Mouse (Mus musculus) liver, embryonic 14.5 days (tissue): ENCODE results near the gene Srsf1. TPM values are rescaled to one million over a fixed set of nuclear protein-coding genes. Genes with fewer than 3 reads are reported as not detected.

Experiments used
- ATAC-seq: fragments of 200-750 bp; cut with Nextera tagmentation; 2 replicates; pipeline ENCODE4 v1.8.0; 2017; ENCODE audit warnings: moderate number of reproducible peaks, mild to moderate bottlenecking, moderate library complexity; ENCODE audit not compliant: insufficient read depth
- DNase-seq, 3 experiments: peaks; one replicate each; pipeline ENCODE4 v3.0.0-alpha.2; 2012 to 2013; ENCODE audit warnings: low read depth in 3 of 3, low spot score in 3 of 3
- H3K27ac ChIP-seq: fragments of 300-500 bp; sonication (generic); 2 replicates; pipeline ENCODE4 v1.5.1; 2014; ENCODE audit warnings: moderate library complexity, mild to moderate bottlenecking, control low read depth, inconsistent platforms
- H3K27me3 ChIP-seq: fragments of 300-500 bp; sonication (generic); 2 replicates; pipeline ENCODE4 v1.6.1; 2014; ENCODE audit warnings: mild to moderate bottlenecking, low read length, moderate library complexity; ENCODE audit not compliant: control insufficient read depth, insufficient read depth
- H3K36me3 ChIP-seq: fragments of 300-500 bp; sonication (generic); replicated peaks from 2 replicates; pipeline ENCODE4 v1.6.1; 2014; ENCODE audit warnings: low read depth; ENCODE audit not compliant: control insufficient read depth, insufficient read depth
- H3K4me1 ChIP-seq, 2 experiments: fragments of 200-500 bp in 1 of 2; fragments of 300-500 bp in 1 of 2; sonication (generic) in 1 of 2; replicated peaks; 2 replicates each; pipeline ENCODE4 v1.6.1; 2012 to 2014; ENCODE audit warnings: antibody characterized with exemption in 1 of 2, inconsistent platforms in 1 of 2, low read length in 1 of 2; ENCODE audit not compliant: control insufficient read depth in 2 of 2, insufficient read depth in 2 of 2
- H3K4me2 ChIP-seq: fragments of 300-500 bp; sonication (generic); 2 replicates; pipeline ENCODE4 v1.6.1; 2014; ENCODE audit warnings: low read depth, mild to moderate bottlenecking, control low read depth, moderate library complexity
- H3K4me3 ChIP-seq, 2 experiments: fragments of 200-500 bp in 1 of 2; fragments of 300-500 bp in 1 of 2; sonication (generic) in 1 of 2; 2 replicates each; pipeline ENCODE4 v1.5.1; 2012 to 2014; ENCODE audit warnings: low read depth in 2 of 2, low read length in 2 of 2, mild to moderate bottlenecking in 2 of 2, control low read depth in 1 of 2, inconsistent platforms in 1 of 2, moderate library complexity in 1 of 2; ENCODE audit not compliant: insufficient read depth in 1 of 2
- H3K9ac ChIP-seq: fragments of 300-500 bp; sonication (generic); replicated peaks from 2 replicates; pipeline ENCODE4 v1.6.1; 2014; ENCODE audit warnings: mild to moderate bottlenecking, control low read depth, moderate library complexity
- H3K9me3 ChIP-seq: fragments of 300-500 bp; sonication (generic); 2 replicates; pipeline ENCODE4 v1.6.1; 2016; ENCODE audit warnings: low read length, mixed read lengths; ENCODE audit not compliant: control insufficient read depth
- CTCF ChIP-seq: IDR thresholded peaks from 2 replicates; pipeline ENCODE4 v1.5.1; 2016; ENCODE audit warnings: antibody characterized with exemption, low read depth, control low read depth
- EP300 ChIP-seq: IDR thresholded peaks from 2 replicates; pipeline ENCODE4 v1.6.1; 2016; ENCODE audit warnings: antibody characterized with exemption, low read depth
- WGBS: fragments of 180-500 bp; shearing (Covaris S2); extraction: QIAGEN DNeasy Blood & Tissue Kit; methylation state at CpG from one replicate; pipeline ENCODE4 v1.1.7; 2014; ENCODE audit not compliant: insufficient replicate concordance; 5-methylcytosine and 5-hydroxymethylcytosine counted together
- polyA plus RNA-seq, 2 experiments: library from polyadenylated mRNA; depleted of rRNA in 1 of 2; stranded (reverse) in 1 of 2; unstranded in 1 of 2; fragments of >200 nt; fragmentation: Nextera tagmentation in 1 of 2; extraction: Ambion mirVana in 1 of 2; gene quantifications; 2 replicates each; pipeline versions ENCODE4 v1.2.1 to v1.2.3; 2012 to 2014

Gene Srsf1
- 111 and 163 TPM in 2 replicates for polyA plus RNA-seq (2012; rRNA removed)
- 139 and 158 TPM in 2 replicates for polyA plus RNA-seq (2014; fragmentation: Nextera tagmentation; extraction: Ambion mirVana)

GRCm38 (mm10) chr11:88046944-88047794 lies at the start of gene Srsf1:
Gene Srsf1 (plus strand): TSS chr11:88047373.
- peak; percentile 87 for ATAC-seq
- H3K4me1 ChIP-seq: peaks cover 12 to 18% of the 10 kb centered on the region in 2 experiments
- peak; percentile 96 to 97 (median 96) for DNase-seq
- peaks cover 29% of the 10 kb centered on the region for H3K36me3 ChIP-seq
- H3K4me3 ChIP-seq: peak within 1 kb of the TSS; percentile 79 to 97
- peak within 1 kb of the TSS; percentile 88 for H3K27ac ChIP-seq
- peak within 1 kb of the TSS; percentile 100 for H3K9ac ChIP-seq
- peak within 1 kb of the TSS; percentile 90 for H3K4me2 ChIP-seq
- TF ChIP-seq CTCF: no peak
- peak; percentile 28 for TF ChIP-seq EP300
- WGBS: under 1% methylated on average over 60 of the region's 60 CpGs
- no peaks in the 10 kb centered on the region for H3K27me3 ChIP-seq
- no peaks in the 10 kb centered on the region for H3K9me3 ChIP-seq

GRCm38 (mm10) chr11:87999751-88000150 lies 47.4 kb upstream of the Srsf1 start:
- WGBS: 76% methylated on average over 5 of the region's 5 CpGs
- H3K4me3 ChIP-seq: no peak overlapping the region
- no peak overlapping the region for H3K27ac ChIP-seq
- no peak overlapping the region for H3K4me2 ChIP-seq
- H3K27me3 ChIP-seq: no peaks in the 10 kb centered on the region
- no peak for DNase-seq
- H3K36me3 ChIP-seq: no peaks in the 10 kb centered on the region
- no peak overlapping the region for H3K9ac ChIP-seq
- TF ChIP-seq CTCF (peak; percentile 39; the same call in 1 of the 2 replicates), EP300 (no peak)
- peaks cover 2% of the 10 kb centered on the region; the same call in 1 of the 2 replicates for H3K9me3 ChIP-seq
- ATAC-seq: no peak
- no peaks in the 10 kb centered on the region for H3K4me1 ChIP-seq

GRCm38 (mm10) chr11:88002738-88003137 lies 44.4 kb upstream of the Srsf1 start:
- DNase-seq (no peak), ATAC-seq (no peak)
- no peak for TF ChIP-seq EP300
- TF ChIP-seq CTCF: no peak
- H3K9ac ChIP-seq: no peak overlapping the region
- no peaks in the 10 kb centered on the region for H3K4me1 ChIP-seq
- no peaks in the 10 kb centered on the region for H3K36me3 ChIP-seq
- 41% methylated on average over 4 of the region's 4 CpGs for WGBS
- no peak overlapping the region for H3K27ac ChIP-seq
- H3K4me3 ChIP-seq: no peak overlapping the region
- no peaks in the 10 kb centered on the region for H3K27me3 ChIP-seq
- no peak overlapping the region for H3K4me2 ChIP-seq
- H3K9me3 ChIP-seq: peaks cover 2% of the 10 kb centered on the region; the same call in 1 of the 2 replicates

DNA sequence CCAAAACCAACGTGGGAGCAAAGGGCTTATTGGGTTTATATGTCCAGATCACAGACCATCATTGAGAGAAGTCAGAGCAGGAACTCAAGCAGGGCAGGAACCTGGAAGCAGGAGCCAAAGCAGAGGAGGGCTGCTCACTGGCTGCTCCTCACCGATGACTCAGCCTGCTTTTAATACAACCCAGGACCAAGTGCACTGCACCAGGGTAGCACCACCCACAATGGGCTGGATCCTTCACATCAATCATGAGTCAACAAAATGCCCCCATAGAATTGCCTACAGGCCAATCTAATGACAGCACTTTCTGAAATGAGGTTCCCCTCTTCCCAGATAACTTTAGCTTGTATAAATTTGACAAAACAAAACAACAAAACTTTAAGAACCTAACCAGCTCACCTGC lies 43.0 kb upstream of the Srsf1 start:
- no peak overlapping the region for H3K4me3 ChIP-seq
- no peak overlapping the region for H3K9ac ChIP-seq
- no peaks in the 10 kb centered on the region for H3K27me3 ChIP-seq
- peaks cover 2% of the 10 kb centered on the region; the same call in 1 of the 2 replicates for H3K9me3 ChIP-seq
- ATAC-seq (no peak), DNase-seq (no peak)
- TF ChIP-seq CTCF: no peak
- no peak for TF ChIP-seq EP300
- no peaks in the 10 kb centered on the region for H3K36me3 ChIP-seq
- no peak overlapping the region for H3K4me2 ChIP-seq
- H3K4me1 ChIP-seq: no peaks in the 10 kb centered on the region
- no peak overlapping the region for H3K27ac ChIP-seq
- WGBS: 21% methylated on average over 2 of the region's 2 CpGs

GRCm38 (mm10) chr11:88008641-88009040 lies 38.5 kb upstream of the Srsf1 start:
- no peaks in the 10 kb centered on the region for H3K9me3 ChIP-seq
- no peaks in the 10 kb centered on the region for H3K36me3 ChIP-seq
- 33% methylated on average over 1 of the region's 1 CpGs for WGBS
- ATAC-seq (no peak), DNase-seq (no peak)
- no peak overlapping the region for H3K27ac ChIP-seq
- no peak overlapping the region for H3K4me2 ChIP-seq
- H3K4me1 ChIP-seq: no peaks in the 10 kb centered on the region
- no peaks in the 10 kb centered on the region for H3K27me3 ChIP-seq
- no peak overlapping the region for H3K4me3 ChIP-seq
- TF ChIP-seq EP300: no peak
- TF ChIP-seq CTCF: no peak
- no peak overlapping the region for H3K9ac ChIP-seq
